Mouse (Mus musculus): Measurements from ENCODE around the gene Enpp3. TPM values are rescaled to one million over a fixed set of nuclear protein-coding genes. Genes with fewer than 3 reads are reported as not detected.

The Enpp3 gene
- polyA plus RNA-seq, 1 experiment, result 0.28 TPM

- H3K4me1 ChIP-seq (ENCODE audit: control insufficient read depth, insufficient read depth, insufficient read length), result peaks cover 8% of the 10 kb centered on the region; the same call in 1 of the 2 replicates
- no peaks in the 10 kb centered on the region for H3K36me3 ChIP-seq (ENCODE audit: control insufficient read depth, insufficient read depth, low read length)
- H3K27ac ChIP-seq (ENCODE audit: insufficient read depth, low read length), result peak overlapping the region; percentile 64; the same call in 1 of the 2 replicates
- DNase-seq (ENCODE audit: low read depth in 1 of 2, low spot score in 2 of 2), result no peak
- no peak for TF ChIP-seq POLR2A (IDR thresholded peaks at IDR 0.05; ENCODE audit: low read depth, low read length)
- TF ChIP-seq CTCF (IDR thresholded peaks at IDR 0.05; ENCODE audit: extremely low read depth, insufficient read depth, insufficient read length, insufficient replicate concordance), result no peak
- no peak overlapping the region for H3K4me3 ChIP-seq (ENCODE audit: extremely low read depth, insufficient read depth, insufficient read length)
- 55% methylated on average over 9 of the region's 9 CpGs for WGBS
- no peaks in the 10 kb centered on the region for H3K27me3 ChIP-seq (ENCODE audit: control insufficient read depth, insufficient read depth, low read length)
These were observed 87.6 kb downstream of the Enpp3 start for GRCm38 (mm10) chr10:24754874-24755540.

GRCm38 (mm10) chr10:24754251-24754835 lies 88.3 kb downstream of the Enpp3 start:
- Histone ChIP-seq H3K27me3 (ENCODE audit: control insufficient read depth, insufficient read depth, low read length) (no peaks in the 10 kb centered on the region), H3K4me1 (ENCODE audit: control insufficient read depth, insufficient read depth, insufficient read length) (peaks cover 8% of the 10 kb centered on the region; the same call in 1 of the 2 replicates), H3K36me3 (ENCODE audit: control insufficient read depth, insufficient read depth, low read length) (no peaks in the 10 kb centered on the region), H3K27ac (ENCODE audit: insufficient read depth, low read length) (peak overlapping the region; percentile 83), H3K4me3 (ENCODE audit: extremely low read depth, insufficient read depth, insufficient read length) (peak overlapping the region; percentile 4; the same call in 1 of the 2 replicates)
- 36% methylated on average over 11 of the region's 11 CpGs for WGBS
- no peak for TF ChIP-seq POLR2A (IDR thresholded peaks at IDR 0.05; ENCODE audit: low read depth, low read length)
- no peak for TF ChIP-seq CTCF (IDR thresholded peaks at IDR 0.05; ENCODE audit: extremely low read depth, insufficient read depth, insufficient read length, insufficient replicate concordance)
- DNase-seq (ENCODE audit: low read depth in 1 of 2, low spot score in 2 of 2), result peak; percentile 33 to 61

GRCm38 (mm10) chr10:24753536-24754250 lies 88.9 kb downstream of the Enpp3 start:
- Histone ChIP-seq H3K27ac (ENCODE audit: insufficient read depth, low read length) (peak overlapping the region; percentile 83), H3K27me3 (ENCODE audit: control insufficient read depth, insufficient read depth, low read length) (no peaks in the 10 kb centered on the region), H3K36me3 (ENCODE audit: control insufficient read depth, insufficient read depth, low read length) (no peaks in the 10 kb centered on the region), H3K4me1 (ENCODE audit: control insufficient read depth, insufficient read depth, insufficient read length) (peaks cover 8% of the 10 kb centered on the region; the same call in 1 of the 2 replicates), H3K4me3 (ENCODE audit: extremely low read depth, insufficient read depth, insufficient read length) (peak overlapping the region; percentile 4; the same call in 1 of the 2 replicates)
- WGBS, result 63% methylated on average over 16 of the region's 16 CpGs
- peak in 1 of 2 experiments; percentile 29 for DNase-seq (ENCODE audit: low read depth in 1 of 2, low spot score in 2 of 2)
- no peak for TF ChIP-seq POLR2A (IDR thresholded peaks at IDR 0.05; ENCODE audit: low read depth, low read length)
- no peak for TF ChIP-seq CTCF (IDR thresholded peaks at IDR 0.05; ENCODE audit: extremely low read depth, insufficient read depth, insufficient read length, insufficient replicate concordance)

GRCm38 (mm10) chr10:24742950-24743487 lies 99.6 kb downstream of the Enpp3 start:
- WGBS, result 79% methylated on average over 13 of the region's 13 CpGs
- DNase-seq (ENCODE audit: low read depth in 1 of 2, low spot score in 2 of 2), result no peak
- H3K4me1 ChIP-seq (ENCODE audit: control insufficient read depth, insufficient read depth, insufficient read length), result no peaks in the 10 kb centered on the region
- no peak overlapping the region for H3K27ac ChIP-seq (ENCODE audit: insufficient read depth, low read length)
- TF ChIP-seq CTCF (IDR thresholded peaks at IDR 0.05; ENCODE audit: extremely low read depth, insufficient read depth, insufficient read length, insufficient replicate concordance) (no peak), POLR2A (IDR thresholded peaks at IDR 0.05; ENCODE audit: low read depth, low read length) (no peak)
- no peaks in the 10 kb centered on the region for H3K36me3 ChIP-seq (ENCODE audit: control insufficient read depth, insufficient read depth, low read length)
- H3K27me3 ChIP-seq (ENCODE audit: control insufficient read depth, insufficient read depth, low read length), result no peaks in the 10 kb centered on the region
- no peak overlapping the region for H3K4me3 ChIP-seq (ENCODE audit: extremely low read depth, insufficient read depth, insufficient read length)

GRCm38 (mm10) chr10:24741229-24742198 lies 101.1 kb downstream of the Enpp3 start:
- no peak for DNase-seq (ENCODE audit: low read depth in 1 of 2, low spot score in 2 of 2)
- Histone ChIP-seq H3K27me3 (ENCODE audit: control insufficient read depth, insufficient read depth, low read length) (no peaks in the 10 kb centered on the region), H3K4me3 (ENCODE audit: extremely low read depth, insufficient read depth, insufficient read length) (no peak overlapping the region), H3K27ac (ENCODE audit: insufficient read depth, low read length) (no peak overlapping the region), H3K36me3 (ENCODE audit: control insufficient read depth, insufficient read depth, low read length) (no peaks in the 10 kb centered on the region), H3K4me1 (ENCODE audit: control insufficient read depth, insufficient read depth, insufficient read length) (no peaks in the 10 kb centered on the region)
- WGBS, result 78% methylated on average over 7 of the region's 7 CpGs
- TF ChIP-seq POLR2A (IDR thresholded peaks at IDR 0.05; ENCODE audit: low read depth, low read length), result no peak
- TF ChIP-seq CTCF (IDR thresholded peaks at IDR 0.05; ENCODE audit: extremely low read depth, insufficient read depth, insufficient read length, insufficient replicate concordance), result no peak

GRCm38 (mm10) chr10:24739171-24739570 lies 103.5 kb downstream of the Enpp3 start:
- no peak for DNase-seq (ENCODE audit: low read depth in 1 of 2, low spot score in 2 of 2)
- no peaks in the 10 kb centered on the region for H3K36me3 ChIP-seq (ENCODE audit: control insufficient read depth, insufficient read depth, low read length)
- WGBS, result 60% methylated on average over 2 of the region's 2 CpGs
- H3K27me3 ChIP-seq (ENCODE audit: control insufficient read depth, insufficient read depth, low read length), result no peaks in the 10 kb centered on the region
- TF ChIP-seq POLR2A (IDR thresholded peaks at IDR 0.05; ENCODE audit: low read depth, low read length) (no peak), CTCF (IDR thresholded peaks at IDR 0.05; ENCODE audit: extremely low read depth, insufficient read depth, insufficient read length, insufficient replicate concordance) (no peak)
- H3K4me3 ChIP-seq (ENCODE audit: extremely low read depth, insufficient read depth, insufficient read length), result no peak overlapping the region
- H3K4me1 ChIP-seq (ENCODE audit: control insufficient read depth, insufficient read depth, insufficient read length), result no peaks in the 10 kb centered on the region
- no peak overlapping the region for H3K27ac ChIP-seq (ENCODE audit: insufficient read depth, low read length)

Measured in spleen, adult 2 months (tissue).